Mouse (Mus musculus): ENCODE results near the gene Klhl11. TPM values are rescaled to one million over a fixed set of nuclear protein-coding genes. Genes with fewer than 3 reads are reported as not detected.

The Klhl11 gene
- polyA plus RNA-seq, 1 experiment = 13.7 TPM

DNA sequence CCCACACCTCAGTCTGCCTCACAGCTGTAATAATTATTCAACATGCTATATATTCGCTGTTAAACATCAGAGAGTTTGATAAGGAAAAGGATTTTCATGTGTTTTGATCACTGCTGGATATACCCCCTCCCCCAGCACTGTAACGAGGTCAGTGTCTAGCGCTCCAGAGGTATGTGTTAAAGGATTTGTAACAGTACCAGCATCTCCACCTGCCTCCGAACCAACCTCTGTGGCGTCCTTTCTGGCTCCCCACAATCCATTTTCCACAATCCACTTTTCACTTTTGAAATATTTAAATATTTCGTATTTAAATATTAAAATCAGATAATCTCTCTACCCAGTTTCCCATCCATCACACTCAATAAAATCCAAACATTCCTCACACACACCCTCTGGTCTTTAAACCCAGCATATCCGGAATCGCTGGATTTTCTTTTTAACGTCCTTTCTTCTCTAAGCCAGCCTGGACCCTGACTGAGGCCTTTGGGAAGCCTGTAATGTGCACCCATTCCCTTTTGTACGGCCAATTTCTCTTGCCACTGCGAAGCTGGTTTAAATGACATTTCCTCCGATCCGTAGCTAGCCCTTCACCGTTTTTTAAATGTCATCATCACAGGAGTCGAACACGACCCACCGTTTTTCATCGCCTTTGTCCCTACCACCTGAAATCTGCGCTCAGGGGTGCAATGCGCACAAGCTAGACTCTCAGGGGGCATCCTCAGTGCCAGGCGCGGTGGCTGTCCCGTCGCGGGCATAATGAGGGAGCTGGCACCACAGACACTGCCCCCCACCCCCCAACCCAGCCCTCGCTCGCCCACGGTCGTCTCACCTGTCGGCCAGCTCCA is 967 bp downstream of the Klhl11 start:
- no peak for DNase-seq (ENCODE audit: extremely low spot score in 1 of 2, low spot score in 1 of 2)

DNA sequence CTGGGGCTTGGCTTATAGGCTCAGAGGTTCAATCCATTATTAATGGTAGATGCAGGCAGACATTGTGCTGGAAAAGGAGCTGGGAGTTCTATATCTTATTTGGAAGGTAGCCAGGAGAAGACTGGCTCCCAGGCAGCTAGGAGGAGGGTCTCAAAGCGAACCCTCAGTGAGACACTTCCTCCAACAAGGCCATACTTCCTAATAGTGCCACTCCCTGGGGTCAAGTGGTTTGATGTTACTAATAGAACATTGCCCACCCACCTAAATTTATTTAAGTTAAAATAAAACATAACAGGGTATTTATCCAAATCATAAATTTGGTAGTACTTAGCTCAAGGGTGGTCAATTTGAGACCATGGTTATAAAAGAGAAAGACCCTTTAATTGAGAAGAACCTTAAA is 6.7 kb downstream of the Klhl11 start:
- no peak for DNase-seq (ENCODE audit: extremely low spot score in 1 of 2, low spot score in 1 of 2)

DNA sequence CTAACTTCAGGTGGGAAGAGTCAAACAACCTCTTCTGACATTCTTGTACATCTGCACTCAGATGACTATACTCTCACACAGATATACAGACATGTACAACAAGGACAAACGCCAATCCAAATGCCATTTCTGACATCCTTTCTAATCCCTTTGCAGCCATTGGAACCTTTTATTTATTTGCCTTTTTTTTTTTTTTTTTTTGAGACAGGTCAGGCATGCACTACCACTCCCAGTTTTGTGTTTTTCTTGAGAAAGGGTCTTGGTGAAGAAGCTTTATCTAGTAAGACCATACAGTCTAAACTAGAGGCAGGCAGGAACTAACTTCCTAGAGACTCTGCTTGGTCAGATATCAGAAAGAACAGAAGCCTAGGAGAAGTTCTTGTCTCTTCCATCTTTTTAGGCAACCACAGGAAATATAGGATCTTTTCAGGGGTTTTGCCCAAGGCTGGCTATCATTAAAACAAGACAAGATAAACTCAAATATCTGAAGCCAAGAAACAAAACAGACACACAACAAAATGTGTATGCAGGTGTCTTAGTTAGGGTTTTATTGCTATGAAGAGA is 7.2 kb downstream of the Klhl11 start:
- no peak for DNase-seq (ENCODE audit: extremely low spot score in 1 of 2, low spot score in 1 of 2)

DNA sequence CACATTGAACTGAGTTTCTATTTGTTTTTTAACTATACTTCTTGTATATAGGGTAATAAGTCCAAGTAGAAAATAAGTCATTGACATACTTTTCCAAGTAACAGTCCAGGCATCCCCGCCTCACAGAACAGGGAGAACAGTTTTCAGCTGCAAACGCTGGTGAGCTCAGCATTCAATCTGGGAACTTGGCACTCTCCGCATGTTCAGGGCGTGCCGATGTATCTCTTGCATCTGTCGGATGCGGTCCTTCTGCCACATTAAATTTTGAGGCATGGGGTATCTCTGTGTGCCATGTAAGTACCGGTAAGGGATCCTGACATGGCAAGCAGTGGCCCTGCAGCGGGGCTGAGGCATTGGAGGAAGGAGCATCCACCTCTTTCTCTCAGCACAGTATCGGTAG is 9.8 kb downstream of the Klhl11 start:
- DNase-seq (ENCODE audit: extremely low spot score in 1 of 2, low spot score in 1 of 2) = peak in 1 of 2 experiments; percentile 55

DNA sequence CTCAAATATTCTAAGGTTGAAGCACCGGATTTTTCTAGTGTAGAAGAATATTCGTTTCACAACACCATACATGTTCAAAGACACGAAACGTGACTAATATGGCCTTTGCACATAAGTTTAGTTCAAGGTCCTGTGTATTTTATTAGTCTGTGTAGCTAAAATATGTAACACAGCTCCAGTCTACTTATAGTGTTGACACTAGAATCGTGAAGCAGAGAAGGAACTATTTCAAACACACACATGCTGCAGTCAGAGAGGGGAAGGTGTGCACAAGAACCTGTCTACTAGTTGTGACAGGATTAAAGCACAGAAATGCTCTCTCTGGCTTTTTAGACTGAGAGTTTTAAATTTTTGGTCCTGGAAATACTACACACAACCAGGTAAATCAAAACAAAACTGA is 14.8 kb downstream of the Klhl11 start:
- no peak for DNase-seq (ENCODE audit: extremely low spot score in 1 of 2, low spot score in 1 of 2)

DNA sequence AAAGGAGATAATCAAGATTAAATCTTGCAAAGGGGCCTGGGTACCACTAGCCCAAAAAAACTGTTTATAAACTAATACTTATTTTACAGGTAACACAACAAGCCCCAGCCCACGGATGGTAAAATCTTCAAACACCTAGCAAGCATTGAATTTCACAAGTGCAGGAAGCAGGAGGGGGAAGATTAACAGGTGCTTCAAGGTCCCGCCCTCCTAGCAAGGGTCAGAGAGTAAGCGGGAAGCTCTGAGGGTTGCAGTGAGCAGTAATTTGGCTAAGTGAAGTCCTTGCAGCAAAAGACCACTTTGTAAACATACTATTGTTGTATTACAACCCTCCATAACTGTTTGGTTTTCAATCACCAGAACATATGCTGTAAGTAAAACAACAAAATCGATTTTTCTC is 15.3 kb downstream of the Klhl11 start:
- no peak for DNase-seq (ENCODE audit: extremely low spot score in 1 of 2, low spot score in 1 of 2)

DNA sequence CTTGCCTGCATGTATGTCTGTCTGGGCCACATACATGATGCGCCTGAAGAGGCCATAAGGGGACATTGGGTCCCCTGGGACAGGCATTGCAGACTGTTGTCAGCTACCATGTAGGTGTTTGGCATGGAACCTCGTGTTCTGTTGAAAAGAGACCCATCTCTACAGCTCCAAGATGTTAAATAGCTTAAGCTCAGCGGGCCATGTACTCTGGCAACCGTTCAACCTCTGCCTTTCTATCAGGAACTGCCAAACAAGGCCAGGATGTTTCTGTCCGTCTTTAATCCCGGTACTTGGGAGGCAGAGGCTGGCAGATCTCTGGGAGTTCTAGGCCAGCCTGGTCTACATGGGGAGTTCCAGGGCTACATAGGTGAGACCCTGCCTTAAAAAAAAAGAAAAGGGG is 29.9 kb downstream of the Klhl11 start:
- DNase-seq (ENCODE audit: extremely low spot score in 1 of 2, low spot score in 1 of 2) = no peak

- DNase-seq (ENCODE audit: extremely low spot score in 1 of 2, low spot score in 1 of 2) = no peak
Measured at GRCm38 (mm10) chr11:100441797-100442196, 30.7 kb downstream of the Klhl11 start, which contains the start of the genes Nt5c3b and Klhl10. Gene Nt5c3b (minus strand): TSS chr11:100441808. Gene Klhl10 (plus strand): TSS chr11:100441917.

- peak; percentile 46 to 86 for DNase-seq (ENCODE audit: extremely low spot score in 1 of 2, low spot score in 1 of 2)
Measured at GRCm38 (mm10) chr11:100440691-100441522, 31.6 kb downstream of the Klhl11 start.

GRCm38 (mm10) chr11:100437901-100438300 is 34.6 kb downstream of the Klhl11 start:
- no peak for DNase-seq (ENCODE audit: extremely low spot score in 1 of 2, low spot score in 1 of 2)

GRCm38 (mm10) chr11:100435678-100436246 is 36.8 kb downstream of the Klhl11 start:
- no peak for DNase-seq (ENCODE audit: extremely low spot score in 1 of 2, low spot score in 1 of 2)

DNA sequence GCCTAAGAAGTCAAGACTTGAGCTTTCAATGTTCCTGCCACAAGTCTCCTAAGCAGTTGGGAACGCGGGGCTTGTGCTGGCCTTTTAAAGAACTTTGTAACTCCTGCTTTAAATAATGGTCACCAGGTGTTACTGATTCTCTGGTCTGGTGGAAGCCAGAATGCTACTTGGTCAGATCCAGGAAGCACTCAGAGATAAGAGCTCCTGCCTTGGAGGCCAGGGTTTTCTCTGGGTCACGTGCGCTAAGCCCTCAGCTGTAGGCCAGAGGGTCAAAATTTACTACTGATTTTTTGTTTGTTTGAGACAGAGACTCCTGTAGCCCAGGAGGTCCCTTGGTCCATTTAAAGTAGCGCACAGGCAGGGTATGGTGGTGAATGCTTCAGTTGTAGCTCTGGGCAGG is 40.5 kb downstream of the Klhl11 start:
- DNase-seq (ENCODE audit: extremely low spot score in 1 of 2, low spot score in 1 of 2) = no peak

- no peak for DNase-seq (ENCODE audit: extremely low spot score in 1 of 2, low spot score in 1 of 2)
Measured at GRCm38 (mm10) chr11:100430052-100430451, 42.5 kb downstream of the Klhl11 start.

DNA sequence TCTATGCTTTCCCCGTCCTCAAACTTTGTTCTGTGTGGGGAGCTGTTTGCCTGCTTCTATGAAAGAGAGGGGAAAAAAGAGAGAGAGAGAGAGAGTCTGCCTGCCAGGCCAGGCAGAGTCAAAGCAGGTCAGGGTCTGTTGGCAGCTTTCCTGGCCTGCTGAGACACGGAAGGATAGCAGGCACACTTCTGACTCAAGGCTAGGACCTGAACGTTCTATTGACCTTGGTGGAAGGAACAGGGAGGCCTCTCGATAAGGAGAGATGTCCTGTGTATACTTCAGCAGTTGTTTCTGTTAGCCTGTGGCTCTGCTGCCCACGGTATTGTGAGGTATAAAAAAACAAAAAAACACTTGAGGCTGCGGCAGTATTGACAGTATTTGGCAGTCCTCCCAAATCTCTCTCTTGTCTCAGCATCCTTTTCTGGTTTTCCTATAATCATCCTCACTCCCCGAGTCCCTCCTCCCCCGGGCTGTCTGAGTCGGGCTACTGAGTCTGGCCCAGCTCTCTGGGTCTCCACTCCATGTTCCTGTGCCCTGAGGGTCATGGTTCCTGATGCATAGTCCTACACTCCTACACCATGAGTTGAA is 43.8 kb downstream of the Klhl11 start:
- no peak for DNase-seq (ENCODE audit: extremely low spot score in 1 of 2, low spot score in 1 of 2)

- no peak for DNase-seq (ENCODE audit: extremely low spot score in 1 of 2, low spot score in 1 of 2)
Measured at GRCm38 (mm10) chr11:100426820-100427219, 45.7 kb downstream of the Klhl11 start.

- DNase-seq (ENCODE audit: extremely low spot score in 1 of 2, low spot score in 1 of 2) = peak in 1 of 2 experiments; percentile 83
Measured at GRCm38 (mm10) chr11:100425851-100426250, 46.7 kb downstream of the Klhl11 start.

DNA sequence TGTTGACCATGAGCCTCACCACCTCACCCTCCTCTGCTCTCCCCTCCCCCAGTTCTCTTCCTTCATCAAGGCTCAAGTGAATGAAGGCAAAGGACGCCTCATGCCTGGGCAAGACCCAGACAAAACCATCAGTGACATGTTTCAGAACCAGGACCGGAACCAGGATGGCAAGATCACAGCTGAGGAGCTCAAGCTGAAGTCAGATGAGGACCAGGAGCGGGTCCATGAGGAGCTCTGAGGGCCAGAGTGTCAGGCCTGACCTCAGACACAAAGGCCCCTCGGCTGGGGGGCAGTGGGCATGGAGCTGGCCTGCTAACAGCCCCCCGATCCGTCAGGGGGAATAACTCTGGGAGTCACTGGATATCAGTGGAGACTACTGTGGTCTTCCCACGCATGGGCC is 48.7 kb downstream of the Klhl11 start:
- DNase-seq (ENCODE audit: extremely low spot score in 1 of 2, low spot score in 1 of 2) = no peak

DNA sequence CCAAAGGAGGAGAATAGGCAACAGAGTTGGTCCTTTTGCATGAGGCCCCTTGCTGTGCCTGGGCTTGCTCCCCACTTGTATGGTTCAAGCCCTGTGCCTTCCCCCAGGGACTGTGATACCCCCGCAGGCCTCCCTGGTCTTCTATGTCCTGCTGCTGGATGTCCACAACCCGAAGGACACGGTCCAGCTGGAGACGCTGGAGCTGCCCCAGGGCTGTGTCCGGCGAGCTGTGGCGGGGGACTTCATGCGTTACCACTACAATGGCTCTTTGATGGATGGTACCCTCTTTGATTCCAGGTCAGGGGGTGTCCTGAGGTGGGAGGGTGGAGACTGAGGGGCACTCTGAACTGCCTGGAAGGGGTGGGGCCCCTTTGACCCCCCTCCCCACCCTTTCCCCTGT is 51.0 kb downstream of the Klhl11 start:
- DNase-seq (ENCODE audit: extremely low spot score in 1 of 2, low spot score in 1 of 2) = no peak

DNA sequence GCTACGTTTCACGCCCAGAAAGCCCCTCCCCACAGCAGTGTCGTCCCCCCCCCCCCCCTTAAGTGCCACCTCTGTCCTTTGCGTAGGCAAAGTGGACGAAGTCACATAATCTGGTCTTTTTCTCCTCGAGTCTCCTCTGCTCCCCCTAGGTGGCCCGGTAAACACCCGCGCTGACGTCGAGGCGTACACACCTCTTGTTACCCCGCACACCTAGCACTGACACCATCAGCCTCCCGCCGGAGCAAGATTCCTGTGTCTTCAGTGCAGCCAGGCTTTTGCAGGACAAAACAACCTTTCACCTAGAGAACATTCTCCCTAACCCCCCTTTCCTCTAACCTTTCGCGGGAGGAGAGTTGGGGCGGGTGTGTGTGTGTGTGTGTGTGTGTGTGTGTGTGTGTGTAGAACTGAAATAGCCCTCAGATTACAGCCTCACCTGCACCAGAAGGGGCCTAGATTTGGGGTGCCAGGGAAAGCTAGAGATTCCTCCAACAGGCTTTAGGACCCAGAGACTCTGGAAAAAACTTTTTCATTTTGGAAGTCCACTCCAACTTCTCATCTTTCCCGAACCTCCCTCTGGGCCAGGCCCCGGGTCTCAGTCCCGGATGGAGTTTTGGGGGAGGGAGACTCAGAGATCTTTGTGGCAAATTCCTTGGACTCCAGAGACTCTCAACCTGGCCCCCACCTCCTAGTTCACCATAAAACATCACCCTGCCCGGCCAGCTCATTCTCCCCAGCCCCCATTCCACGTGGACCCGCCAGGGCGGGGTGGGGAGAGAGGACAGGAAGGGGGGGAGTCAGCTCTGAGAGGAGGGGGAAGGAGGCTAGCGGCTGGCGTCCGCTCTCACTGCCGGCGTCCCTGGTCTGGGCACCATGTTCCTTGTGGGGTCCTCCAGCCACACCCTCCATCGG is 57.4 kb downstream of the Klhl11 start, which contains the start of gene Fkbp10:
Fkbp10 (plus strand) TSS at position 784 of the 909 bp plus-strand sequence.
- DNase-seq (ENCODE audit: extremely low spot score in 1 of 2, low spot score in 1 of 2) = no peak
